Mouse (Mus musculus): ENCODE results near the gene Hexb.

Gene Hexb

DNA sequence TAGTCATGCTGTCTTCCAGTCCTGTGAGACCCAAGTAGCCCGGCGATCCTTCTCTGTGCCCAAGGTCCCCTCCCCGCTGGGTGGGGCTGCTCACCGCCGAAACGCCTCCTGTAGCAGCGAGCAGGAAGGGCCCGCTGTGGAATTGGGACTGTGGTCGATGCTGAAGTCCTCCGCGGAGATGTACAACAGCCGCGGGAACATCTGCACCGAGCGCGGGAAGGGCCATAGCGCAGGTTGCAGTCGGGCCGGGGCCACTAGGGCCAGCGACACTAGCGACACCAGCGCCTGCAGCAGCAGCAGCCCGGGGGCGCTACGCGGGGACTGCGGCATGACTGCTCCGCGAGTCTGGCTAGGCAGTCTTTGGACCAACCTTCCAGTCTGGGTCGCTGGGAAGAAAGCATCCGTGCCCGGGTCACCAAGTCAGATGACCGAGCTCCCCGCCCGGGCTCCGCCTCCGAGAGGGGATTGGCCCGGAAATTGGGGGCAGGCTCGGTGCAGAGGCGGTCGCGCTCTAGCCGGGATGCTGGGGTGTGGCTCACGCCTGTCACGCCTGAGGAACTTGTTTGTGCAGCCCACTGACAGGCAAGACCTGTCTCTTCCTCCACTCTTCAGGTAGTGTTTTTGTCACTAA is at the start of gene Hexb:
TSS of gene Hexb (minus strand) at position 426 of the 631 bp plus-strand sequence.
- DNase-seq (ENCODE audit: low read depth, low spot score), result peak; percentile 56

DNA sequence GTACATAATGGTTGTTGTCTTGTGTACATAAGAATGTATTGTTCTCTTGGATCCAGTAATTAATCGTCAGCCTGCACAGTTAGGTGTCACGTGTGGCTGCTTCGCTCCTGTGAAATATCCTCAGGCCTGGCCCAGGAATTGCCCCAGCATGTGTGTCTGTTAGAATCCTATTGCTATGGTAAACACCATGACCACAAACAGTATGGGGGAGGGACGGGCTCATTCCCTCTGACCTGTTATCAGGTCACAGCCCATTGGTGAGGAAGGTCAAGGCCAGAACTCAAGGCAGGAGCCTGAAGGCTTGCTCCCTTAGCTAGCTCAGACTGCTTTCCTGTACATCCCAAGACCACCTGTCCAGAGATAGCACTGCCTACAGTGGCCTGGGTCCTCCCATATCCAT is 49.6 kb upstream of the Hexb start:
- no peak for DNase-seq (ENCODE audit: low read depth, low spot score)

DNA sequence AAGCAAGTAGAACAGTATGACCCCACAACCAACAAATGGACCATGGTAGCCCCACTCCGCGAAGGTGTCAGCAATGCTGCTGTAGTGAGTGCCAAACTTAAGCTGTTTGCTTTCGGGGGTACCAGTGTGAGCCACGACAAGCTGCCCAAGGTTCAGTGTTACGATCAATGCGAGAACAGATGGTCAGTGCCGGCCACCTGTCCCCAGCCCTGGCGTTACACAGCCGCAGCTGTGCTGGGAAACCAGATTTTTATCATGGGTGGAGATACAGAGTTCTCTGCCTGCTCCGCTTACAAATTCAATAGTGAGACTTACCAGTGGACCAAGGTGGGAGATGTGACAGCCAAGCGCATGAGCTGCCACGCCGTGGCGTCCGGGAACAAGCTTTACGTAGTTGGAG is 48.1 kb upstream of the Hexb start:
- DNase-seq (ENCODE audit: low read depth, low spot score), result no peak

GRCm38 (mm10) chr13:97245157-97245556 is 47.0 kb upstream of the Hexb start:
- DNase-seq (ENCODE audit: low read depth, low spot score), result no peak

GRCm38 (mm10) chr13:97244712-97245105 is 46.6 kb upstream of the Hexb start:
- DNase-seq (ENCODE audit: low read depth, low spot score), result no peak

DNA sequence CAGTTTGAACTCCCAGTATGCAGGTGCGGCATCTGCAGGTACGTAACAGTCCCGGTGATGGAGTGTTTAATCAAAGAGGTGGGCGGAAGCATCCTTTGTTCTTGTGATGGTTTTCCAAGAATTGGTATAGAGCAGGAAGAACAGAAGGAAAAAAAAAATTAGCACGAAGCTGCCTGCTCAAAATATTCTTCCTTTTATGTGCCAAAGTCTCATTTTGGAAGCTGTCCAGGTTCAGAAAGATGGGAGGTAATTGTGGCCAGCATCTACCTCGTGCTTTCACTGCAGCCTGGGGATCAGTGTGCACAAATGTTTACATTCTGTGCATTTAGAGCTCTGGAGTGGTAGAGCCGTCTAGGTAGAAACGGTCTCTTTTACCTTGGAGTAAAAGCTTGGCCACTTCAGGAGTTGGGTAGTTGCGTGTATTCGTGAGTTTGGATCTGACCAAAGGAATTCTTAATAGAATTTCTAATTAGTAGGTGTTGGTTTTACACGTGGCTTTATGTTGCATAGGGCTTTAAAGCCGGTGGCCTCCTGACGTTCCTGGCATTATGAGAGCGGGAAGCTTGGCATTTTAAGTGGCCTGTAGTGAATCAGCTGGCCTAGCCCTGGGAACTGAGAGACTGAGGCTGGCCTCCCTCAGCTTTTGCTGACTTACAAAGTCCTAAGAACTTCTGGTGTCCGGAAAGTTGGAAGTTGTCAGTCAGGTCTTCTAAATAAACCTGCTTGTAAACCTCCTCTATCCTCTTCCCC is 46.0 kb upstream of the Hexb start:
- no peak for DNase-seq (ENCODE audit: low read depth, low spot score)

- DNase-seq (ENCODE audit: low read depth, low spot score), result no peak
Observed at GRCm38 (mm10) chr13:97242716-97243115, 44.6 kb upstream of the Hexb start.

GRCm38 (mm10) chr13:97241787-97242280 is 43.7 kb upstream of the Hexb start:
- DNase-seq (ENCODE audit: low read depth, low spot score), result no peak

DNA sequence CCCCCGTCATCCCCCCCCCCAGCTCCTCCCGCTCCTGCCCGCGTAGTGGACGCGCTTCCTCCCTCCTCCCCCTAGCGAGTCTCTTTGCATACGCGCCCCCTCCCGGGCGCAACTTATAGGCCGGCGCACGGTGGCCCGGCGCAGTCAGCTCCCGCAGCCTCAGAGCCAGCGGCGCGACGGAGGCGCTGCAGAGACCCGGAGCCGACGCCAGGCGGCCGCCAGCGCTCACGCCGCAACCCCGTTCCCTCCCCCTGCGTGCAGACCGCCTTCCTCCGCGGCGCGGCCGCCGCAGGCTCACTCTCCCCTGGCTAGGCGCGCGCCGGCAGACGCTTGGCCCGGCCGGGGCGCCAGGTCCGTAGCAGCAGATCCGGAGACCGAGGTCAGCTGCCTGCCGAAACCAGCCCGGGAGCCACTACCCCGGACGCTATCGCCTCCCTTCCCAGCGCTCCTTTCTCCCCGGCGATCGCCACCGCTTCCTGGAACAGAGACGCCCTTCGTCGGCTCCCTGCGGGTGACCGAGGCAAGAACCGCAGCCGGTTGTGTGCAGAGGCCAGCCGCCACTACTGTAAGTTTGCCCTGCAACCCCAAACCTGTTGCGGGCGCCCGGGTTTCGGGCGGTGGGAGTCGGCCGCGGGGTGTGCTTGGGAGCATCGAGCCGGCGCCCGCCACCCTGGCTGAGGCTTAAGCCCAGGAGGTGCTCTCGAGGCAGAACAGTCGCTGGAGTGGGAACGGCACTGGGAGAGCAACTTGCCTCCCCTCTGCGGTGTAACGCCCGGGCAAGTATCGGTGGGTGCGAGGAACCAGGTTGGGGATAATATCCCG is 43.0 kb upstream of the Hexb start, which contains the start of gene Enc1:
TSS of gene Enc1 (plus strand) at position 141 of the 822 bp plus-strand sequence.
- peak; percentile 65 for DNase-seq (ENCODE audit: low read depth, low spot score)

DNA sequence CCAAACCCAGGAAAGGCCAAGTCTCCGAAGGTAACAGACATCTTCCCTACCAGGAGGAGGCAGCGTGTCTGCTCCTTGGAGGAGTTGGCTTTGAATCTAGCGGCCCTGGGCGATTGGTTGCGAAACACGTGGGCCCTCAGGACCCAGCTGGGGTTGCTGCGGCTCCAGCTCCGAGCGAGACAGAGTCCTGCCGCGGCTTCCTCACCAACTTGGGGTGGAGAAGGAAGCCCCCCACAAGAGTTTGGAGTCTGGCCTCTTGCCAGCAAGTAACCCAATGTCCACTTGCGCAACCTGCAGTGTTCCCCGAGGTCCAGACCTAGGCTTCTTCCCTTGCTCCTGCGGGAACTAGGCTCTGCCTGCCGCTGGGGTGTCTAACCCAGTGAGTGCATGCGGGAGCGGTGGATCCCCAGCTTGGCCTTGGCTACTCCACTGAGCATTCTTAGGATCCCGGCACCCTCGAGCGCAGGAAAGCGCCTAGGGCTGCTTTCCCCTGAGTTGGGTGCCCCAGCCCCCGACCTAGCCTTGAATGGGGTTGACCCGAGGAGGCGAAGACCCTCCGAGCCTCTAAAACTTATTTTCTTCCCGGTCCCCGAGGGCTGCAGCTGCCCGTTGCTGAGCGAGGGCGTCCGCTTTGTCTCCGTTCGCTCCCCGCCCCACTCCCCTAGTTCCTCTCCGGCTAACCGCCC is 42.3 kb upstream of the Hexb start:
- DNase-seq (ENCODE audit: low read depth, low spot score), result no peak

DNA sequence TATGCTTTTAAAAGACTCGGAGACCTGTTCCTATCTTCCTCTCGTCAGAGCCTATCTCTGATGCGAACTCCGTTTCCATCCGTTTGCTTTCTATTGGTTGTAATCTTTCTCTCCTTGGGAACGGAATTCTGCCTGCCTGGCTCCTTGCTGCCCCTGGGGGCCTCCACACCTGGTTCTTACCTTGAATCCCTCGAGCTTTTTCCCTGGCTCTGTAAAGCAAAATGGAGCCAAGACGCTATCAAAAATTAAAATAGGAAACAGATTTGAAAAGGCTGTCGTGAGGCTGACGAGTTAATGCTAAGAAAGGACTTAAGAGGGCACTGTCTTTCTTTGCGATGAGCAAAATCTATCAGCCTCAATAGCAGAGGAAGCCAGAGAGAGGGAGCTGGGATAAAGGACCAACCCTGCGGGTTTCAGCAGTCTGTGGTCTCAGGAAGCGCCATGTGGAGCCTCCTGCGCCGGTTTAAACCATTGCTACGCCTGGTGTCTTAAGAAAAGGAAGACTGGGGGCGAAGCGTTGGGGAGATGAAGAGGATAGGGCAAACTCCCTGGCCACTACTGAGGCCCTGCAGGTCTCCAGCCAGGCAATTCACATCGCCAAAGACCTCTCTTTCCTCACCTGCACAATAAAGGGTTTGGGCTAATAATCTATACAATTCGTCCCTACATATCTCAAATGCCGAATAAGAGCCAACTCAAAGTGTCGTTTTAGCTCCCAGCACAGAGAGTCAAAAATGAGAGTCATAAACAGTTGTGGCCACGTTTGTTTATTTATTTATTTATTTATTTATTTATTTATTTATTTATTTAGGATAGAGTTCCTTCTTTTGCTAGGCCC is 41.4 kb upstream of the Hexb start:
- no peak for DNase-seq (ENCODE audit: low read depth, low spot score)

- no peak for DNase-seq (ENCODE audit: low read depth, low spot score)
Observed at GRCm38 (mm10) chr13:97238181-97238981, 40.2 kb upstream of the Hexb start.

- no peak for DNase-seq (ENCODE audit: low read depth, low spot score)
Observed at GRCm38 (mm10) chr13:97237700-97238099, 39.5 kb upstream of the Hexb start.

- DNase-seq (ENCODE audit: low read depth, low spot score), result no peak
Observed at GRCm38 (mm10) chr13:97235911-97236310, 37.8 kb upstream of the Hexb start.

DNA sequence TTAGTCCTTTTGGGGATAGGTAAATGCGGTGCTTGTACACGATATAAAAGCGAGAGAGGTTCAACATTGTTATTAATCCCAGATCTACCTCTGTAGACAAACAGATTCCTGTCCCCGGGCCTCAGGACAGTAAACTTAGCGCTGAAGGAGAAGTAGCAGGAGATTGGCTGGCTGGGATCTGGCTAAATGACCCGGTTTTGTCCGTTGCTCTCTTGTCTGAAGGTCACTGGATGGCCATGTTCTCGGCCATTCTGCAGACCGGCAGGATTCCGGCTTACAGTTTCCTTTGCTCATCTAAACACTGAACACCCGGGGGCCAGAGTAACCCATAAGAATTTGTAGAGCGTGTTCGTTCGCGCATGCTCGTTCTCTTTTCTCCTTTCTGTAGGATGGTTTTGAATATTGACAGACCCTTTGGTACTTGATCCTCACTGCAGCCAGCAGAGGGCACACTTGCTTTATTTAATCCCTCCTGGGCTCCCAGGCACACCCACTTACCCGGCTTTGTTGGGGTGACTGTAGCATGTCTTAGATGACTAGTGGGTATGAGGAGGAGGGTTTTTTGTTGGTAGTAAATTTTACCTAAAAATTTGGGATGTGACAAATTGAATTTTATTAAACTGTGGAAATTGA is 36.7 kb upstream of the Hexb start:
- DNase-seq (ENCODE audit: low read depth, low spot score), result peak; percentile 74

DNA sequence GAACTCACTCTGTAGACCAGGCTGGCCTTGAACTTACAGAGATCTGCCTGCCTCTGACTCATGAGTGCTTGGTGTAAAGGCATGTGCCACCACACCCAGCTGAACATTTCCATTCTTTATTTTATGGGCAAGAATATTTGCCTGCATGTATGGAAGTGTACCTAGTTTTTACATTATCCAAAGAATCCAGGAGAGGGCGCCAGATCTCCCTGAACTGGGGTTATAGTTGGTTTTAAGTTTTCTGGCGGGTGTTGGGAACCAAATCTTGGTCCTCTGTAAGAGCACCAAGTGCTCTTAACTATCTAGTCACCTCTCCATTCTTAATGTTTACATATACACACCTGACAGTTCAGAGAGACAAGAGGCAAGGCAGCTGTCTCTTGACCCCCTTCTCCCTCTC is 34.9 kb upstream of the Hexb start:
- no peak for DNase-seq (ENCODE audit: low read depth, low spot score)

DNA sequence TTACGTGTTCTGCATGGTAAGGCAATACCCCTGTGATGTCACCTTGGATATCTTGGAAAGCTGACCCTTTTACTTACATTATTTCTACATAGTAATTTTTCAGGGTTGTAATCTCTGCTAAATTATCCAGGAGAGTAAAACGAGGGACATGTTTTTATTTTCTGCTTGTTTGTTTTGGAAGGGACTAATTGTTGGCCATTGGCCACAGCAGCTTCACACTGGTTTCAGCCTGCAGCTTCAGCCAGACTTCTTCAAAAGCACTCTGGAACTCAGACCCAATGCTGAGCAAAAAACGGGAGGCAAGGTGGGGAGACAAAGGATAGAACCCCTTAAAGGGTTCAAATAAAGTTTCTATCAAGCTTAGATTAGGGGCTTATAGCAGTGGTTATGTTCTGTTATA is 31.9 kb upstream of the Hexb start:
- DNase-seq (ENCODE audit: low read depth, low spot score), result no peak

DNA sequence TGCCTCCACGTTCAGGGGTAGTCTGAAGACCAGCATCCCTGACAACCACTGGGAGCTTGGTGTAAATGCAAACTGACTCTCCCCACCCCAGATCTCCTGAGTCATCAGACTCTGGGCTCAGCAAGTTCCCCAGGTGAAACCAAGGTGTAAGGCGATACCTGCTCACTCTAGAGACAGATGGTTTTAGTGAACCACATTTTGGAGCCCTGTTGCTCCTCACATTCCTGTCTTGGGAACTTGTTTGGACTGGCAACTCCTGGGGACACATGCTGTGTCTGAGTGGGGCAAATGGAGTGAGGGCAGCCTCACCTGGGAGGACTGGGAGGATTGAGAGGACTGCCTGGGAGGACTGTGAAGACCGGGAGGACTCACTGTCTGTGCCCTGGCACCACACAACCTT is 29.6 kb upstream of the Hexb start:
- no peak for DNase-seq (ENCODE audit: low read depth, low spot score)

- DNase-seq (ENCODE audit: low read depth, low spot score), result no peak
Observed at GRCm38 (mm10) chr13:97225130-97225529, 27.0 kb upstream of the Hexb start.
